Comparison of ENCODE assay signal across 20 mouse cellular contexts in the genomic region with DNA sequence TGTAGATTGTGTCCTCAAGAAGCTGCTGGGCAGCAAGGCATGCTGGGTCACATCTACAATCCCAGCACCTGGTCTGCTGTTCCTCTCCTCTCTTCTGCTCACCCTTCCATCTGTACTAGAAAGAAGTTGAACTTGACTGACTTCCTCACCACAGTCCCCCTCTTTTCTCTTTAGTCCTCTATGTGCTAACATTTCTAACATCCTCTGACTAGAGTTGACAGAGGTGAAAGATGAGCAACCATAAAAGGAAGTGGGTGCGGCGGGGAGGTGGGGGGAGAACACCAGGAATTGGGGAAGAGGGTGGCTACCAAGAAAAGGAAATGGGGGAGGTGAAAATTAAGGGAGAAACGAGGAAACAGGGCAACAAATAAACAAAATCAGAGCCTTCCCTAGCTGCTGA.
DNase-seq lines count a peak whose midpoint lies in the region; ATAC-seq and TF ChIP-seq lines count a peak whose summit lies in the region.
"Had no signal": no experiment of that assay in that cellular context is flagged by ENCODE, and none has a peak within 500 bp of the region (broad histone marks: within the 10 kb centered on the region; RNA-seq: fewer than 3 reads in every experiment).

No protein-coding gene starts in this region.

- no peak for ATAC-seq in liver, embryonic 11.5 days (replicated peaks; ENCODE audit: low FRiP score)
- ATAC-seq in common myeloid progenitor, adult 5-6 weeks (replicated peaks; ENCODE audit: low read depth, poor library complexity, severe bottlenecking), result 0 out of 2 replicates have a peak, but pooled peaks have one; percentile 18
- peak; percentile 58; the same call in 1 of the 2 replicates for ATAC-seq in granulocyte monocyte progenitor cell, adult 5-6 weeks (replicated peaks; ENCODE audit: poor library complexity, severe bottlenecking)
- peak; percentile 54 for ATAC-seq in megakaryocyte progenitor cell, adult 5-6 weeks (replicated peaks; ENCODE audit: poor library complexity)
- ATAC-seq: forebrain, embryonic 13.5 days; forebrain, embryonic 15.5 days had no signal

- no peak overlapping the region for H3K4me3 ChIP-seq in liver, adult 2 months (ENCODE audit: insufficient read depth, low read depth, low read length)
- H3K4me3 ChIP-seq in liver, embryonic 11.5 days (ENCODE audit: low read depth, low read length), result no peak overlapping the region
- H3K4me3 ChIP-seq: embryonic facial prominence, embryonic 10.5 days; embryonic facial prominence, embryonic 12.5 days; forebrain, embryonic 13.5 days; forebrain, embryonic 15.5 days had no signal

- H3K27ac ChIP-seq in liver, adult 2 months (replicated peaks; ENCODE audit: insufficient read depth, low read depth, low read length), result no peak overlapping the region
- H3K27ac ChIP-seq in liver, embryonic 11.5 days (ENCODE audit: low read depth, low read length), result no peak overlapping the region
- H3K27ac ChIP-seq: embryonic facial prominence, embryonic 10.5 days; embryonic facial prominence, embryonic 12.5 days; forebrain, embryonic 13.5 days; forebrain, embryonic 15.5 days had no signal

- no peak overlapping the region for H3K4me2 ChIP-seq in liver, embryonic 11.5 days
- H3K4me2 ChIP-seq: embryonic facial prominence, embryonic 12.5 days; forebrain, embryonic 13.5 days; forebrain, embryonic 15.5 days had no signal

- intact Hi-C loops in heart, postnatal 36 days (cut with DNase I), result no loop called here

- no peaks in the 10 kb centered on the region for H3K9me3 ChIP-seq in liver, embryonic 11.5 days (ENCODE audit: control insufficient read depth, low read length)
- H3K9me3 ChIP-seq: embryonic facial prominence, embryonic 10.5 days; embryonic facial prominence, embryonic 12.5 days; forebrain, embryonic 13.5 days; forebrain, embryonic 15.5 days had no signal

- no peak for TF ChIP-seq POLR2A in liver, adult 2 months (IDR thresholded peaks at IDR 0.05; ENCODE audit: extremely low read depth, insufficient read depth, low read length)

- no peaks in the 10 kb centered on the region for H3K4me1 ChIP-seq in liver, adult 2 months (ENCODE audit: control insufficient read depth, insufficient read depth, low read length)
- H3K4me1 ChIP-seq in liver, embryonic 11.5 days (replicated peaks; ENCODE audit: control insufficient read depth, insufficient read depth, low read length), result no peaks in the 10 kb centered on the region
- H3K4me1 ChIP-seq: embryonic facial prominence, embryonic 12.5 days; forebrain, embryonic 15.5 days had no signal

- WGBS in liver, adult 2 months, result 46% methylated on average over 3 of the region's 3 CpGs
- WGBS in liver, embryonic 11.5 days, result 24% methylated on average over 3 of the region's 3 CpGs

- no peak for TF ChIP-seq CTCF in liver, adult 2 months (IDR thresholded peaks at IDR 0.05; ENCODE audit: low read depth, low read length)

- H3K79me2 ChIP-seq in liver, adult 2 months (ENCODE audit: control insufficient read depth, insufficient read depth, low read length), result no peaks in the 10 kb centered on the region

- no peaks in the 10 kb centered on the region for H3K27me3 ChIP-seq in liver, adult 2 months (ENCODE audit: control insufficient read depth, insufficient read depth, low read length)
- H3K27me3 ChIP-seq in liver, embryonic 11.5 days (replicated peaks; ENCODE audit: control insufficient read depth, insufficient read depth, low read length), result no peaks in the 10 kb centered on the region
- H3K27me3 ChIP-seq: embryonic facial prominence, embryonic 12.5 days had no signal

- no peak overlapping the region for H3K9ac ChIP-seq in liver, adult 2 months (ENCODE audit: low read depth, low read length)
- no peak overlapping the region for H3K9ac ChIP-seq in liver, embryonic 11.5 days (ENCODE audit: low read depth, low read length)
- H3K9ac ChIP-seq: embryonic facial prominence, embryonic 12.5 days; forebrain, embryonic 13.5 days; forebrain, embryonic 15.5 days had no signal

- peak; percentile 2 for DNase-seq in liver, adult 2 months (ENCODE audit: extremely low read depth, low read depth, low spot score)
- DNase-seq in liver, embryonic 11.5 days (ENCODE audit: low spot score), result no peak
- no peak for DNase-seq in lung, adult 18-20 months
- no peak for DNase-seq in heart, postnatal 36 days
- DNase-seq: adrenal gland, adult 2 months; adrenal gland, postnatal 10 days; adrenal gland, postnatal 25 days; cerebellum, adult 11 months; cerebellum, adult 18-20 months; cerebellum, adult 8-10 months; cerebellum, adult 9-11 months; cerebellum, postnatal 14 days; cerebellum, postnatal 36 days had no signal

- no peaks in the 10 kb centered on the region for H3K36me3 ChIP-seq in liver, adult 2 months (ENCODE audit: control insufficient read depth, insufficient read depth, low read length)
- H3K36me3 ChIP-seq in liver, embryonic 11.5 days (ENCODE audit: control insufficient read depth, insufficient read depth, low read length), result no peaks in the 10 kb centered on the region
- H3K36me3 ChIP-seq: embryonic facial prominence, embryonic 10.5 days; embryonic facial prominence, embryonic 12.5 days; forebrain, embryonic 15.5 days had no signal
